Mouse (Mus musculus) olfactory bulb, adult 2 months (tissue): ENCODE results near the gene Fth1.

Experiments used
- CTCF ChIP-seq: fragments of 200-500 bp; IDR thresholded peaks from 2 replicates; pipeline ENCODE4 v1.5.1; 2012; ENCODE audit warnings: low read depth, mild to moderate bottlenecking, low read length, moderate library complexity; ENCODE audit not compliant: insufficient read depth
- POLR2A ChIP-seq: fragments of 200-500 bp; IDR thresholded peaks from 2 replicates; pipeline ENCODE4 v1.6.1; 2012; ENCODE audit warnings: mild to moderate bottlenecking, low read depth, low read length, moderate library complexity; ENCODE audit not compliant: insufficient read depth

- TF ChIP-seq CTCF (no peak), POLR2A (no peak)
Measured at GRCm38 (mm10) chr19:9960769-9961168, 19.6 kb upstream of the Fth1 start.
